Mouse (Mus musculus) stomach, postnatal 0 days (tissue): ENCODE measurements around the gene Gm12248.

Source experiments
- CTCF ChIP-seq: IDR thresholded peaks from 2 replicates; pipeline ENCODE4 v1.5.1; 2016; ENCODE audit warnings: antibody characterized with exemption, low read depth, mild to moderate bottlenecking, moderate library complexity
- EP300 ChIP-seq: optimal IDR thresholded peaks from 2 replicates; pipeline ENCODE3; 2016; ENCODE audit warnings: antibody characterized with exemption

DNA sequence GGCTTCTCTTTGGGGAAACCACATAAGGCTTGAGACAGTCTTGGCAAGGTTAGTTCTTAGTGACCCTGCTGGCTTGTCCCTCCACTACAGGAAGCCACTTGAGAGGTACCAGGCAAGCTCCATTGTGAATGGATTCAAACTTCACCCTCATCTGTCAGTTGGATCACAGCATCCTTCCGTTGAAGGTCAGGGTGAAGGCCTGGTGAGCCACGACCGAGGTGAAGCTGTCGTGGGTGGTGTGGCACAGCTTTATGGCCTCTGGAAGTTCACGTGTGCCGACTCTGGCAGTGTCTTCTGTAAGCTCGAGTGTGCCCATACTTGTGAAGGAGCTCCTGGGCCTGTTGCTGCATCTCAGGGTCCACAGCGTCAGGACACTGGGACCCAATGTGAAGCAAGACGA is 28.4 kb upstream of the Gm12248 start:
- no peak for TF ChIP-seq CTCF
- TF ChIP-seq EP300 = no peak
